Mouse (Mus musculus) macrophage (primary cell): Measurements from ENCODE around the gene Ccl28. TPM values are rescaled to one million over a fixed set of nuclear protein-coding genes. Genes with fewer than 3 reads are reported as not detected.
"Not testable (repeated sequence)": the region's sequence is repeated elsewhere in the genome, so short reads cannot be mapped to it uniquely, and the experiment has no call there.

Experiments used
- H3K27ac ChIP-seq: fragments of 350-480 bp; formaldehyde crosslinking; 2 replicates; pipeline ENCODE4 v1.9.0; 2021
- H3K36me3 ChIP-seq: fragments of 350-480 bp; formaldehyde crosslinking; 2 replicates; pipeline ENCODE4 v1.9.0; 2021; ENCODE audit errors: inconsistent target
- H3K4me3 ChIP-seq: fragments of 350-480 bp; formaldehyde crosslinking; 2 replicates; pipeline ENCODE4 v1.9.0; 2021; ENCODE audit errors: inconsistent target
- H3K79me2 ChIP-seq: fragments of 350-480 bp; formaldehyde crosslinking; 2 replicates; pipeline ENCODE4 v1.9.0; 2021; ENCODE audit errors: inconsistent target
- WGBS: methylation state at CpG from one replicate; pipeline ENCODE4 v1.1.7; 2026; ENCODE audit warnings: inconsistent platforms; ENCODE audit not compliant: missing documents; 5-methylcytosine and 5-hydroxymethylcytosine counted together
- polyA plus RNA-seq: library from polyadenylated mRNA; stranded (reverse); fragments of 250-400 nt; gene quantifications from 3 replicates; pipeline ENCODE4 v1.2.4, GENCODE M21; 2018; ENCODE audit warnings: inconsistent platforms

Gene Ccl28
- polyA plus RNA-seq, 1 experiment from 2014 or later: not detected

DNA sequence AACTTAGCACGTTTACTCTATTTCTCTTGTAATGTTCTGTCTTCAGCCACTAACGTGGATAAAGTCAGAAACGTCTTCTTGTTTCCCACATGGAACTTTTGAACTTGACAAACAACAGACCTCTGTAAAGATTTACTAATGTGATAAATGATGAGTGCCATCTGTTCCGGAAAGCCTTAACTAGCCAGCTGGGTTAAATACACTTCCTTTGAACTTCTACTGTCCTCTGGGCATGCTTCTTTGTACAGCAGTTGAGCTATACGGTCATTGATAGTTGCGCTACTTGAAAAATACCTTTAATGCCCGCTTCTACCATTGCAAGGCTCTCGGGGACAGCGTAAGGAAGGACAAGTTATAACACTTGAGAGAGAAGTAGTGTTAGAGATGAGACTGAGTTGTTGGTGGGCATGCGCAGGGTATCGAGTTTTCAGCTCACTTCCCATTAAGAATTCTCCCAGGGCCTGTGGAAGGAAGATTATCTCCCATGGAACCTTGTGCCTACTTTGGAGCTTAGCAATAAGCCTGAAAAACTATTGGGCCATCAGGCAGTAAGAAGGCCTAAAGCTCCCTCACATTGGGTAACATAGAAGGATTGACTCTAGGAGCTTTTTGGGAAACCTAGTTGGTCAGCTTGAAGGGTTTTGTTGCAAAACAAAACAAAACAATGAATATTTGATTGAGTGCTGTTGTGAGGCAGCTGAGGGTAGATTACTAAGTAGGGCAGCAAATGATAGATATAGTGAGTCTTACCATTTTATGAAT is 61.0 kb downstream of the Ccl28 start:
- Histone ChIP-seq H3K79me2 (peaks cover 5% of the 10 kb centered on the region; the same call in 1 of the 2 replicates), H3K4me3 (no peak overlapping the region)
- 95% methylated on average over 11 of the region's 11 CpGs for WGBS

GRCm38 (mm10) chr13:119689709-119690038 is 66.1 kb downstream of the Ccl28 start:
- Histone ChIP-seq H3K27ac (peak overlapping the region; percentile 86), H3K4me3 (peak overlapping the region; percentile 41)
- WGBS: 14% methylated on average over 5 of the region's 5 CpGs

More for the DNA sequence above, 61.0 kb downstream of the Ccl28 start:
- Histone ChIP-seq H3K36me3 (no peaks in the 10 kb centered on the region), H3K27ac (no peak overlapping the region)

DNA sequence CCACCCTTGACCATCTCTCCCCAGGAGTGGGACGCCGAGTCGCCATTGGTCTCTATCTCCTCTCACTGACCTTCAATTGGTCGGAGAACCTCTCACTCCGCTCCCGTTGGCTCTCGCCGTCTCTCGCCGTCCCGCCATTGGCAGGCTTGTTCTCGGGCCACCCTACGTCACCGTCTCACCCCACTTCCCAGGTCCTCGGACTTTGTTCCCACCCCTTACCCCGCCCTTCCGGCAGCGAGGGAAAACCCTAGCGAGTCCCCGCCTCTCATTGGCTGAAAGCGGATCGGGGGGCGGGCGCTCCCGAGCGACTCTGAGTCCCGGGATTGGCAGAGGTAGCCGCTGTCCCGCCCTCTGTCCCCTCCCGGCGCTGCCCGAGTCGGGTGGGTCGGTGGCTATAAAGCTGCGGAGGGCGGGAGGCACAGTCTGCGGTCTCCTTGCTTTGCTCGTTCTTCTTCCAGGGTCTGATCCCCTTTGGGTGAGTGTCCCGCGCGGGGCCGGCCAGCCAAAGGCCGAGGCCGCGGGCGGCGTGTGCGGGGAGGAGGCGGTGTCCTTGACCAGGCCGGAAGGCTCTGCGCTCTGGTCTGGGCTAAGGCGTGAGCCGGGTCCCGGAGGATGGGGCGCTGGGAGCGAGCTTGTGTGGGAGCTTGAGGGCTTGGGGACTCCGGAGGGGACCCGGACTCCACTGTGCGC is 66.6 kb downstream of the Ccl28 start, which contains the start of gene Hmgcs1:
Gene Hmgcs1, plus strand, starts transcription at position 341 of the 690 bp plus-strand sequence.
- H3K36me3 ChIP-seq: no peaks in the 10 kb centered on the region
- peak within 1 kb of the TSS; percentile 87 for H3K27ac ChIP-seq
- peaks cover 52% of the 10 kb centered on the region for H3K79me2 ChIP-seq
- WGBS: 1% methylated on average over 59 of the region's 59 CpGs
- peak within 1 kb of the TSS; percentile 95 for H3K4me3 ChIP-seq

More at GRCm38 (mm10) chr13:119689709-119690038, 66.1 kb downstream of the Ccl28 start:
- Histone ChIP-seq H3K36me3 (no peaks in the 10 kb centered on the region), H3K79me2 (peaks cover 47% of the 10 kb centered on the region)

DNA sequence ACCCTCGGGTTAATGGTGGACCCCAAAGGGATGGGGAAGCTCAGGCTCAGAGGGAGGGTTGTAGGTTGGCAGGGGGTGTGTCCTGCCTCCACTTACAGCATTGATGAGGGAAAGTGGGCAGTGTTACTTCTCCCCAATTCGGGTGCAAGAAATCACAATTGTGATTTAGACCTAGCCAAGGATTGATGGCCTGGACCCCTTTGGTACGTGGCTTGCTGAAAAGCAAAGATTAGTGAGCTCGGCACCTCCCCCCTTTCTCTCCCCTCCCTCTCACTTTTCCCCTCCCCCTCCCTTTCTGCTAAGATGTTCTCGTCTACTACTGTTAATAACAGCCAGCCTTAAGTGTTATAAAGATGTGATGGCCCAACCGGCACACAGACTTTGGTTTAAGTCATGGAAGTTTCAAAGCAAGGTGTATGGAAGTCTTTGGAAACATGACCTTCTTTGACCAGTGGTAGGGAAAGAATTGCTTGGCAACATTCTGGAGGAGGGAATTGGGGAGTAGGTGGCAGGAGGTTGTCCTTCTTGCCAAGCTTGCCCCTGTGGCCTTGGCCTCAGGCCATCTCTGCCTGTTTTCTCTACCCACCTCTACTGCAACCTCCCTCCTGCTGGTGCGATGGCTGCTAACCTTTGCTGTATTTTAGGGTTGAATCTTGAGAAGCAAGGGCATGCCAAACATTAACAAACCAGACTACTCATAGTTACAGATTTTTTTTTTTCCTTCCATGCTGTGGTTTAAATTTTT is 67.4 kb downstream of the Ccl28 start:
- Histone ChIP-seq H3K27ac (peak overlapping the region; percentile 87), H3K4me3 (peak overlapping the region; percentile 95), H3K36me3 (no peaks in the 10 kb centered on the region), H3K79me2 (peaks cover 61% of the 10 kb centered on the region)
- 10% methylated on average over 6 of the region's 7 CpGs for WGBS

DNA sequence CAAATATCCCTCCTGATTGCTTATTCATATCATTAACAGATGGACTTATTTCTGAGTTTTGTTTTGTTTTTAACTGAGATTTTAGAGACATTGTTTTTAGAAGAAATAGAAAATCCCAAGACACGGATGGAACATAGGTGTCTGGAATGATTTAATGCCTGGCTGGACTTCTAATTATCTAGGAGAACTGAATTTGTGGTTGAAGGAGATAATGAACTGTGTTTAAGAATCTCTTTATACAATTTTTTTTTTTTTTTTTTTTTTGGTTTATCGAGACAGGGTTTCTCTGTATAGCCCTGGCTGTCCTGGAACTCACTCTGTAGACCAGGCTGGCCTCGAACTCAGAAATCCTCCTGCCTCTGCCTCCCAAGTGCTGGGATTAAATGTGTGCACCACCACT is 68.3 kb downstream of the Ccl28 start:
- Histone ChIP-seq H3K27ac (peak overlapping the region; percentile 87), H3K4me3 (peak overlapping the region; percentile 95), H3K79me2 (peaks cover 70% of the 10 kb centered on the region)
- H3K36me3 ChIP-seq: not testable (repeated sequence)
- WGBS: 90% methylated on average over 2 of the region's 3 CpGs

GRCm38 (mm10) chr13:119695676-119696075 is 72.1 kb downstream of the Ccl28 start:
- Histone ChIP-seq H3K27ac (no peak overlapping the region), H3K79me2 (peaks cover 100% of the 10 kb centered on the region), H3K36me3 (peaks cover 14% of the 10 kb centered on the region), H3K4me3 (no peak overlapping the region)
- 92% methylated on average over 4 of the region's 4 CpGs for WGBS

- 93% methylated on average over 1 of the region's 1 CpGs for WGBS
- Histone ChIP-seq H3K27ac (no peak overlapping the region), H3K36me3 (peaks cover 20% of the 10 kb centered on the region), H3K4me3 (no peak overlapping the region), H3K79me2 (peaks cover 97% of the 10 kb centered on the region)
Measured at GRCm38 (mm10) chr13:119696496-119696895, 72.9 kb downstream of the Ccl28 start.

GRCm38 (mm10) chr13:119698436-119698835 is 74.8 kb downstream of the Ccl28 start:
- peaks cover 33% of the 10 kb centered on the region for H3K36me3 ChIP-seq
- H3K27ac ChIP-seq: no peak overlapping the region
- H3K4me3 ChIP-seq: no peak overlapping the region
- H3K79me2 ChIP-seq: peaks cover 86% of the 10 kb centered on the region
- 100% methylated on average over 3 of the region's 4 CpGs for WGBS

Other genes with a start within 250 kb of the Ccl28 start
- 52.1 to 79.7 TPM (median 63.6 TPM) in 3 replicates for gene Paip1, start 195.2 kb upstream of the Ccl28 start, polyA plus RNA-seq
- 12.3 to 28.1 TPM (median 17.4 TPM) in 3 replicates for gene 4833420G17Rik, start 161.1 kb upstream of the Ccl28 start, polyA plus RNA-seq
- gene Tmem267, start 135.8 kb upstream of the Ccl28 start, polyA plus RNA-seq: 3.4 to 6.7 TPM (median 4.5 TPM) in 3 replicates
- 0.17 TPM in 1 of 3 replicates, not detected in the others for gene 3110070M22Rik, start 135.4 kb upstream of the Ccl28 start, polyA plus RNA-seq
- gene Hmgcs1, start 66.6 kb downstream of the Ccl28 start, polyA plus RNA-seq: 67.8 to 119 TPM (median 103 TPM) in 3 replicates
- gene Nim1k, start 132.1 kb downstream of the Ccl28 start, polyA plus RNA-seq: 0.66 to 0.84 TPM (median 0.82 TPM) in 3 replicates
- 16.1 to 19.7 TPM (median 16.8 TPM) in 3 replicates for gene Zfp131, start 167.1 kb downstream of the Ccl28 start, polyA plus RNA-seq
- gene AF067063, start 206.4 kb downstream of the Ccl28 start, polyA plus RNA-seq: not detected in 3 replicates
- 0.54 TPM in 1 of 3 replicates, not detected in the others for gene D13Ertd608e, start 212.2 kb downstream of the Ccl28 start, polyA plus RNA-seq